Mouse (Mus musculus) layer of hippocampus, adult 8-10 months (tissue): ENCODE measurements around the gene Cacna1d. TPM values are rescaled to one million over a fixed set of nuclear protein-coding genes. Genes with fewer than 3 reads are reported as not detected.

Source experiments
- DNase-seq, 2 experiments: peaks; one replicate each; pipeline ENCODE4 v3.0.0; 2022; ENCODE audit warnings: low spot score in 2 of 2
- total RNA-seq, 4 experiments: library from RNA; stranded (reverse); gene quantifications; 2 replicates each; pipeline ENCODE4 v1.2.4; 2022

The Cacna1d gene
- total RNA-seq, 4 experiments from 2014 or later = 42.2 to 55.3 (median 50.8) TPM

GRCm38 (mm10) chr14:30038431-30038830 is 452.8 kb downstream of the Cacna1d start:
- DNase-seq = peak; percentile 39 to 43

- DNase-seq = no peak
Measured at GRCm38 (mm10) chr14:30033405-30033804, 457.9 kb downstream of the Cacna1d start.

GRCm38 (mm10) chr14:30027378-30027777 is 463.9 kb downstream of the Cacna1d start:
- DNase-seq = no peak

DNA sequence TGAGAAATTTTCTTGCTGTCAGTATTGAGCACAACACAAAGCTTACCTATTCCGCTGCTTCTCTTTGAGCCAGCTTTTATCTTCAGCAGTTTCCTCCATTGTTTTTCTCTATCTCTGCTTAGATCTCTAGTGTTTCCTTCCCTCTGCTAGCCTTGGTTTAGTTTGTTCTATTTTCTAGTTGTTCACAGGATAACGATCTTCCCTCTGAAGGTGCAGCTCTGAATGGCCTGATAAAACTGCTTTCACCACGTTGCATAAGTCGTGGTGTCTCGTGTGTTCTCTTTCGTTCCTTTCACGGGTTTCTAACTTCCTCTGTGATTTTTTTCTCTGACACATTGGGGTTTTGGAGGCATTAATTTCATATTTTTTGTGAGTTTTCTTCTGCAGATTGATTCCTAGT is 466.9 kb downstream of the Cacna1d start:
- no peak for DNase-seq

DNA sequence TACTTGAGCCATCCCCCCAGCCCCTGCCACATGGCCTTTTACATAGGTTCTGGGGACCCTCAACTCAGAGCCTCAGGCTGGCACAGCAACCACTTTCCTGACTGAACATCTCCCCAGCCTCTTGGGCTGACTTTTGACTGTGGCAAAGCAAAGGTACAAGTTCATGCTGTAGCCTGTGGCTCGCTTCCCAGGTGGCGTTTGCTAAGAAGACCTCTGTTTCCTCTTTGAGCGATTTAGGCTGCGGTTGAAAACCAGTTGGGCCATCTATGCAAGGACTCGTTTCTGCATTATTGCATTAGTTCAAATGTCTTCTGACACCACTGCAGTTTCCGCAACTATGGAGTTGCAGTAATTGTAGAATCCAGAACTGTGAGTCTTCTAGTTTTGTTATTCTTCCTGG is 468.8 kb downstream of the Cacna1d start:
- DNase-seq = no peak

- DNase-seq = no peak
Measured at GRCm38 (mm10) chr14:30019792-30020575, 471.3 kb downstream of the Cacna1d start.

- no peak for DNase-seq
Measured at GRCm38 (mm10) chr14:30019375-30019774, 471.9 kb downstream of the Cacna1d start.

DNA sequence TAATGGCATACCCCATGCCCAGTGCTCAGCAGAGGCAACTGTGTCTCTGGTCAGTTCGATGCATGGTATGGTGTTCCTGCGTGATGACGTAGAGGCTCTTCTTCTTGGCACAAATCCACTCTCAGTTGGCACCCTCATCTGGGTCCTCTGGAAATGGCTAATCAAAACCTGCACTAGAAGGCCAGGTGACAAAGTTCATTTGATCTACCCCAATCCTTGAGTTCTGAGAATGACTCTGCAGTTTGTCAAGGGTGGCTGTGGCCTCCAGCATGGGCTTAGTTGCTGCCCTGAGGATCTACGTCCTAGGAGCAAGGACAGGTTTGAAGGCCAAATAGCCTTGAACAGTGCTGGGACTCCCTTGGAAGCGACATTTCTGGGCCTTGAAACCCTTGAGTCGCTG is 472.4 kb downstream of the Cacna1d start:
- no peak for DNase-seq

- DNase-seq = no peak
Measured at GRCm38 (mm10) chr14:30018463-30018801, 472.8 kb downstream of the Cacna1d start.

DNA sequence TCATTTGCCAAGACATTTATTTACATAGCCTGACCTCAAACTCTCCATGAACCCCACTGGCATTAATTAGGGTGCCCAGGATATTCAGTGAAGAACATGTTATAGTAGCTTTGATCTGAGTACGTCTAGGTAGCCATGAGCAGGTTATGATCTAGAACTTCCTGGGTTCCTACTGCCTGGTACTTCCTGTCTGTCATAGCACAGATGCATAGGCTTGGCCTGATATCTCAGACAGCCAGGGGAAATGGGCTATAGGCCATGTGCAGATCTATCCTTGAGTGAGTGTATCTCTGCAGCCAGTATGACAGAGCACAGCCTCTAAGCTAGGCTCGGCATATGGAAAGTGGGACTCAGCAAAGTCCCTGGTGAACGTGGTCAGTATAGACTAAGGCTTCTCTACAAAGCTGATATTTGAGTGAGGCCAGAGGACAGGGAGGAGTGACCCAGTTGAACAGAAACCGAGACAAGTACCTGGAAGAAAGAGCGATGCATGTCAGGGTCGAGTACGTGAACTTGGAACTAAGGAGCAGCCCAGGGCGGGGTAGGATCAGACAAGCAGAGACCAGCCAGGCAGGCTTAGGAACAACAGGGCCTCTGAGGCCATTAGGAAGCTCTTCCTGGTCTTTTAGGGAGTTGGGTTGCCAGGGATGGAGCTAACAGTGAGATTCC is 473.3 kb downstream of the Cacna1d start:
- no peak for DNase-seq

DNA sequence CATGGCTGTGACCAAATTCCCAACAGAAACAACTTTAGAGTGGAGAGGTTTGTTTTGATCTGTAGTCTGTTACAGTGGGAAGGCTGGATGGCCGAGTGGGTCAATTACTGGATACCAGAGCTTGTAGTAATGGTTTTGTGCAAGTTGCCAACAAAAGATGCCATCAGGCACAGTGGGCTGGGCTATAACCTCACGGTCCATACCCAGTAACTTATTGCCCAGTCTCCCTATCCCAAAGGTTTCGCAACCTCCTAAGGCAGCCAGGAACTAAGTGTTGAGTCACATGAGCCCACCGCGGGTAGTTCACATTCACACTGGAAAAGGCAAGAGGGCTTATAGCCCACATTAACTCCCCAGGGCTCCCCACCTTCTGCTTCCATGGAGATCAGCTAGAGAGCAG is 474.6 kb downstream of the Cacna1d start:
- DNase-seq = no peak

GRCm38 (mm10) chr14:30015008-30015407 is 476.2 kb downstream of the Cacna1d start:
- no peak for DNase-seq

DNA sequence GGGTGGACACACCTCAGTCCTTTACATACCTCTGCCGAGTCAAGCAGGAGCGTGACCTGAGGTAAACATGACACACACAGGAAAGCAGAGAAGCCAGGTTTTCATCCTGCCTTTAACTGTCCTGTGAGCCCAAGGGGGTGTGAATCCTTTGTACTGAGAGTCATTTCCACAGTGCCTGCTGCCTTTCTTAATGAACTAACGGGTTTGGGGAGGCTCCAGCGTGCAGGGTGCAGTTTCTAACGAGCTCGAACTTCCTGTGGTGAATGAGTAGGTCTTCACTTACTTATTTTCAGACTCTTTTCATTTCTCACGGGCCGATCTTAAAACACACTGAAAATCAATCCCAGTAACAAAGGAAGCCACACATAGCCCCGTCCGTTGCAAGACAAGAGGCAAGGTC is 476.8 kb downstream of the Cacna1d start:
- DNase-seq = no peak

GRCm38 (mm10) chr14:30011886-30012560 is 479.2 kb downstream of the Cacna1d start:
- DNase-seq = peak; percentile 27 to 35

DNA sequence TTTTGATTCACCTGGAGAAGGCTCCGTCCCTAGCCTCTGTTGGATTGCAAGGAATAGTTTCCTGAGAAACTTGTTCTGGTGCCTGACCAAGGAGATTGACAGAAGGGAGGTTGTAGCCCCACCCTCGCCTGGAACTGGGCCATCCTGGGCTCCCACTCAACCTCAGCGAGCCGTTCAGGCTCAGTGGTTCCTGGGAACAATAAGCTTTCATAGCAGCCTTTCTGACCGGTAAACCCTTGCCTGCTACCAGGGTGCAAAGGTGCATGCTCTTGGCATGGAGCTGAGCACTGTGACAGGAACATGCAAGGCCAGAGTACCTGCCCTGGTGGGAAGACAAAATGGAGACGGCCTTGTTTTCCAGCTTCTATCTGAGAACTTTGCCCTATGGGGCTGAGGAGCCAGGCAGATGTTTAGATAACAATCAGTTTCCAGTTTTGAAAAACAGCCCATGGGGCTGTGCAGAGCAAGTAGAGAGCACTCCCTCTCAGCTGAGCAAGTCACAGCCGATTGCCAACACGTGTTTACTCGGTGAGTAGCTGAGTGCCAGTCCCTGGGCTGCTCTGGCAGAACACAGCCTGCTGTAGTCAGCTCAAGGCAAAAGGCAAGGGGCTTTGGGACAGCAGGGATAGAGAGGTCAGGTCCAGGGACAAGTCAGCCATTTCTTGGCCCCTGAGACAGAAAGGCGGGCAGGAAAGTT is 481.2 kb downstream of the Cacna1d start:
- DNase-seq = peak; percentile 37 to 52

- DNase-seq = peak in 1 of 2 experiments; percentile 40
Measured at GRCm38 (mm10) chr14:30008733-30009575, 482.3 kb downstream of the Cacna1d start, which contains the start of the genes Il17rb and Chdh. Gene Il17rb, minus strand, starts transcription at chr14:30008896. Gene Chdh, plus strand, starts transcription at chr14:30009023.

DNA sequence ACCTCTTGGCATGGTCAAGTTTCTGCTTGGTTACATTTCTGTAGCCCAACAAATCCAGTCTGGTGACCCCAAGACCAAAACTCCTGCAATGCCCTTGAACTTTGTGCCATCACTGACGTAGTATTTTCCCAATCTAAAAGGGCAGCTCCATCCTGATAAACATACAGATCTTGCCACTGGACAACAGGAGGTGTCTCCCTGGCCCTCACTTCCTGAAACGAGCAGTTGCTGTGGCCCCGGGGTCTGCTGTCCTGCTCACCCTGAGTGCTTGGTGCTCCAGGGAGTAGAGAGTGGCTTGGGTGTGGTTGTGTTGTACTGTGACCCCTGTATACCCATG is 491.8 kb downstream of the Cacna1d start:
- DNase-seq = no peak

DNA sequence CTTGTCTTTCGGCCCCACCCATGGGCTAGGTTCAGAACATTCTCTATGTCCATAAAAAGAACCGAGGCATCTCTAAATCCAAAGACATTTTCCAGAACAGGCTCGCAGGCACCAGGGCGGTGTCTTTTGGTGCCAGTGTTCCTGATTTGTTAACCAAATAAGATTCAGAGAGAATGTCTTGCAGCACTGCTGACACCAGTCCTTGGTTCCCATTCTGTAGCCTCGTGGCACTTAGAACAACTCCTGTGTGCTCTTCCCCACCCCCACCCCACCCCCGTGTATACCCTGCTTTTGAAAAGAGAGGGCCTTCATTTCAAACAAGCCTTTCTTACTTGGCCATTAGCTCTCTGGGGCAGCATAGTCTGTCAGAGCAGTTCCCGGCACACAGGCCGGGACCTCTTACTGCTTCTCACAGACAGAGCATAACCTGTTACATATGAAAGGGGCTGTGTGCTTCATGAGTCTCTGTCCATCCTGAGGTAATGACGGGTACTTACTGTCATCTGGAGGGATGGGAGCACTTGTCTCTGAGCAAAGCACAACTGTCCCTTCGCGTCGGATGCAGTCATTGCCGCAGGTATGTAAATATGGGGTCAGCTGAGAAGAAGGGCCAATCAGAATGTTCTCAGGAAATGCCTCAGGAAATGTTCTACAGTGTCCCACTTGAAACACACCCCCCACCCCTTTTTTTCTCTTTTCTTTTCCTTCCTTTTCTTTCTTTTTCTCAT is 492.3 kb downstream of the Cacna1d start:
- DNase-seq = no peak

GRCm38 (mm10) chr14:29997345-29997744 is 493.9 kb downstream of the Cacna1d start:
- no peak for DNase-seq
